Mouse (Mus musculus): ENCODE data around the gene Gabpb1.
"Not testable (repeated sequence)": the region's sequence is repeated elsewhere in the genome, so short reads cannot be mapped to it uniquely, and the experiment has no call there.

Gabpb1 gene

GRCm38 (mm10) chr2:126640298-126640697 is 35.8 kb downstream of the Gabpb1 start:
- no peak for DNase-seq (ENCODE audit: low read depth, low spot score)

DNA sequence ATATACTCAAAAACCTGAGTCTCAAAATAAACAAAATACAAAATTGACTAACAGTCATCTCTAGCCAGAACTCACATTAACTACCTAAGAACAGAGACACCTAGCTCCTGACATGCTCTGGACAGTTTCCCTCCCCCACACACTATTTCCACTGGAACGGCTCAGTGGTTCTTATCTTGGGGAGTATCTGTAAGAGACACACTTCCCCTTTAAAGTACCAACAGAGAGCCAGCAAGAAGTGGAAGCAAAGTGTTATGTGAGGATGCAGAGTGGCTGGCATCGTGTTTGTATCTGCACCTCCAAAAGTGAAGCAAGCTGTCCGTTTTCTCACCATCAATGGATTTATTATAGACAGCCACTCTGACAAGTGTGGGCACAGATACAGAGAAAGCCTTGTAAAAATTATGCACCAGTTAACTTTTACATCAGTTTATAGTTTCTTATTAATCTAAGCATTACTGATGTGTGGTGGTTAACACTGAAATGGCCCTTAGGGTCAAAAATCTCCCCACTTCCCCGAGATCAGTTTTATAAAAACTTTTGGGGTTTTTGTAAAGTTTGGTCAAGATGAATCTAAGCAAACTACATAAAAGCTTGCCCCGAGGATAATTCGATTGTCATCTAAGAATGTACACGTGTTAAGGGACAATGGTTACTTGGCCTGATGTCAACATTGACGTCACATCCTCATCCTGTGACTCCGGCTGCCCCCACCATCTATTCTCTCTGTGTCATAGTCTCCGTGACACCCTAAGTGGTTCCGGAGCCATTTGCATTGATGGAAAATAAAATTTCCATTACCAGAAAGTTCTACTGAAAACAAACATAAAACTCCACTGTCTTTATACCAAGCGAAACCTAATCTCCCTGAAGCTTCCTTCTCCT is 40.0 kb downstream of the Gabpb1 start:
- DNase-seq (ENCODE audit: low read depth, low spot score) = peak; percentile 28

DNA sequence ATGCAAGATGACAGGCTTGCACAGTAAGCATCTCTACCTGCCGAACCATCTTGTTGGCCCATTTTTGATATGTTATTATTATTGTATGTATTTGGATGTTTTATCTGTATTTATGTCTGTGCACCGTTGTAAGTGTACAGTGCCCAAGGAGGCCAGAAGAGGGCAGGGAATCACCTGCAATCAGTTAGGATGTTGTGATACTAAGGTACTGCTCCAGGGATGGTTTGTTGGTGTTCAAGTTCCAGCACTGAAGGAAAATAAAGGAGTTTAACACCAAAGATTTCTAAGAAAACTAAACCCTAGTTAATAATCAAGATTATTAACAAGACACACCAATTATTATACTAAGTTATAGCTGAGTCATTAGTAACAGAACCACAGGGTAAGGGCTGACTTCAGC is 43.0 kb downstream of the Gabpb1 start:
- no peak for DNase-seq (ENCODE audit: low read depth, low spot score)

DNA sequence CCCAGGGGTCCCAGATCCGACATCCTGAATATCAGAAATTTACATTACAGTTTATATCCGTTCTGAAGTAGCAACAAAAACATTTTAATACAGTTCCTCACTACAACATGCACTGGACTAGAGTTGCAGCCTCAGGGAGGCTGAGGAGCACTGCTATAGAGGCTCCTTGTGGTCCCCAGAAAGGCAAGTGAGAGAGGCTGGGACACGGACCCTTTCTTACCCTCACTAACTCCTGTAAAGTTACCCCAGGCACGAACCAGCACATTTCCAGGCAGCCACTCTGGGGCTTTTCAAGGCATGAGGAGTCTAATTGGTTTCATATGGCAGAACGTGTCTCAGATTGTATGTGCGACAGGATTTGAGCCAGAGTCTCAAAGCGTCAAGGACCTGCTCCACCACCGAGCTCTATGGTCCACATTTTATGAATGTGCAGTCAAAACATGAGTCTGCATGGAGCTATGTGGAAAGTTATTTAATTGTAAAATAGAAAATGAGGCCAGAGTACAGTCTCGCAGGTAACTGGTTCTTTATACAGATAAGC is 47.6 kb downstream of the Gabpb1 start:
- no peak for DNase-seq (ENCODE audit: low read depth, low spot score)

GRCm38 (mm10) chr2:126623138-126623537 is 53.0 kb downstream of the Gabpb1 start:
- DNase-seq (ENCODE audit: low read depth, low spot score) = no peak

GRCm38 (mm10) chr2:126622455-126622854 is 53.7 kb downstream of the Gabpb1 start:
- DNase-seq (ENCODE audit: low read depth, low spot score) = no peak

DNA sequence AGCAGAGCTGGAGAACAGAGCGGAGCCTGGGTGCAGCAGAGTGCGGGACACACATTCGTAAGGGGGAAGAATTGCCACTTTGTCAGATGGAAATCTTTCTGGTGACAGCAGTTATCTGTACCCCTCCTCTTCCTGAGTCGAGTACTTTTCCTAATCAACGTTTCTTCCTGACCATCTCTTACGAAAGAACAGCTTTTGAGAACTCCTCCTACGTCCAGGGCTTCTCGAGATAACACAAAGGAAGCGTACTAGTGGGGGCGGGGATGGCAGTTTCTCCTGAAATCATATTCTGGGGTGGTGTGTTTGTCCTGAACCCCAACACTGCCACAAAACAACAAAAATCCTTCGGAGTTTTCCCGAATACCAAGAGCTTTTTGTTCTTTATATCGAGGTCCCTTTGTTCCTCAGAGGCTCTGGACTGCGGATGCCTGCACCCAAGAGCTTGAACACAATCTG is 56.9 kb downstream of the Gabpb1 start, which contains the start of gene Hdc:
Gene Hdc (minus strand): TSS at position 51 of the 456 bp plus-strand sequence.
- no peak for DNase-seq (ENCODE audit: low read depth, low spot score)

DNA sequence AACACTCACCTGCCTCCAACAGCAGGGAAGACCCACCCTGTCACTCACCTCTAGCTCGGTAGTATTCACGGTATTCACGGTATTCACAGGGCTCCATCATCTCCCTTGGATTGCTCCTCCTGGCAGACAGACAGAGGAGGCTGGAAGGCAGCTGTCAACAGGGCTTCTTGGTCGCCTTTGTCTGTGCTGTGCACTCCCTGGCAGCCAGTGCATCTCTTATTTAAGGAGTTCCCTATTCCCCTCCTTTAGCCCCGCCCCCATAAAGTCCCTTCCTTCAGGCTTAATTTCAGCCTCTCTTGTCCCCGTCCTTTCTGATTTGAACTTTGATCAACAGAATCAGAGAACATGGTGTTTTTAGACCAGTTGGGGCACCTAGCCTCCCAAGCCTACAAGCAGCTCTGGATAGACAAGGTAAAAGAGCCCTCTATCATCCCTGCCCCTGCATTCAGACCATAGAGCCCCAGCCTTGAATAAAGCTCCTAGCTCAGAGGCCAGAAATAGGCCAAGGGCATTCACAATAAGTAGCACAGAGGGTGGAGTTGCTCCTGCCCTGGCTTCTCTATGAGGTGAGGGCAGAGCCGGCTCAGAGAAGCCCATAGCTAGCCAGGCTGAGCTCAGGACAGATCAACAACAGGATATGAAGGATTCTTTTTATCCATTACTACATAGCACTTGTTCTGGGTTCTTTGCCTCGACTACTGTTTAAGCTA is 57.5 kb downstream of the Gabpb1 start:
- no peak for DNase-seq (ENCODE audit: low read depth, low spot score)

DNA sequence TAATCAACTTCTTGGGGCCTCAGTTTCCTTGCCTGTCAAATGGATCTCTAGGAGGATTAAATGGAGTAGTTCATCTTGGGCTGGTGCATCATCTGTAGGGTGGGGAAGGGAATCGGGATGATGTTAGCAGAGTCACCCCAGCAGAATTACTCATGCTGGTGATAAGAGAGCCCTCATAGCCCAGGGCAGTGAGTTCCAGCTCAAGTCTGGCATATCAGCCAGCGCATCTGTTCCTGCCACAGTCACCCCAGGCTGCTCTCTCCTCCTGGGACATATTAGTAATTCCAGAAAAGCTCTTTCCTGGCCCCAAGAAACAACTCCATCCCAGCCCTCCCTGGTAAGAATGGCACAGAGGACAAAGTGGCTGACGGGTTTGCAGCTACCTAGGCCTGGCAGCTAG is 60.8 kb downstream of the Gabpb1 start:
- no peak for DNase-seq (ENCODE audit: low read depth, low spot score)

DNA sequence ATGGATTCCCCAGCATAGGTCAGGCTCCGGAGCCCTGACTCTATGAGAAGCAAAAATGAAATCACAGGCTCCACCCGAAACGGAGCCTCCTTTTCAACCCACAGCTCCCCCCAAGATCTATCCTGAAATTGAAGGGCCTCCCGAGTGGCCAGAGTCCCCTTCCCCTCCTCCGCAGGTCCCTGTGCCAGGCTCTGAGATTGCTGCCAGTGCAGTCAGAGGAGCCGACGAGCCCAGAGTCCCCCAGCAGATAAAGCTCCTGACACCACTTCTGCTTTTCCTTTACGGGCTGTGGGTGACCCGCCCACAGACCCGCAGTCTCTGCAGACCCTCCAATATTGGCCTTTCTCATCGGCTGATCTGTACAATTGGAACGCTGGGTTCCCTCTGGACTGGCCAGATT is 66.5 kb downstream of the Gabpb1 start:
- DNase-seq (ENCODE audit: low read depth, low spot score) = not testable (repeated sequence)

DNA sequence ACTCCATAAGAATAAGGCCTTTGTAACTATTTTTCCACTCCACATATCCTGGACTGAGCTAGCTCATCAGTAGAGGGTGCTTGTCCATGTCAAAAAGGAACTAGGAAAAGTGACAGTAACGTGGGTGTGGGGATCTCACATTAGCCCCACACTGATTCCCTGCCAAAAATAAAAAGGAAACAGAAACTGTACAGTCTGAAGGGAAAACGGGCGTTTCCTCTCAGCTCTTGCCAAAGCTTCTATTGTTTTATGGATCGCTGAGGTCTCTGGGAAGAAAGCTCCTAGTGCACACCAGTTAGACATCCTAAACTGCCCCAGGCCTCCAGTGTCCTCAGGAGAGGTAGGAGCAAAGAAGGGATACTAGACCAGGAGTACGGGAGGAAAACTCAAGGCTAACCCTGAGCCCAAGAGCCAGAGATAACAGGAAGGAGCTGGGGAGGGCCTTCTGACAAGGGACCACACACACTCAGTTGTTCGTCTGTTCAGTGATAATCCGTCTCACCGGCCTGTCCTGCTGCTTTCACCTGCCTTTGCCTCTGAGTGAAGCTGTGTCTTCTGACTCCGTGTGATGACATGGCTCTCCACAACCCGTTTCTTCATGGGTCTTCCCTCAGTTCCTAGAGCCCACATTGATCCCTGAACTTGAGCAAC is 68.5 kb downstream of the Gabpb1 start:
- peak; percentile 31 for DNase-seq (ENCODE audit: low read depth, low spot score)

DNA sequence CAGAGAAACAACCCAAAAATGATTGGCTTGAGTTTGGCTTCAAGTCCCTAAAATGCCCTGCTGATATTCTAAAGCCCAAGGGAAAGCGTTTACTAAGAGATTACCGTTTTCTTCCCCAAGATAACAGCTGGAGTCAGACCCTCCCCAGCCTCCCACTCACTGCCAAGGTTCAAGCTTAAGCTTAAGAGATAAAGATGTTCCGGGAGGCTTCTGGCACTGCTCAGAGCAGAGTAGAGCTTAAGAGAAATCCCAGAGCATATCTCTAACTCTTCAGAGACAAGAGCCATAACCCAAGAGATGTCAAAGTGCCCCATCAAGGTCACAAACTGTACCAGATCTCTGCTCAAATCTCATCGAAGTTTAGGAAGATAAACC is 69.5 kb downstream of the Gabpb1 start:
- DNase-seq (ENCODE audit: low read depth, low spot score) = no peak

GRCm38 (mm10) chr2:126606061-126606687 is 70.0 kb downstream of the Gabpb1 start:
- DNase-seq (ENCODE audit: low read depth, low spot score) = no peak

GRCm38 (mm10) chr2:126601918-126602600 is 74.1 kb downstream of the Gabpb1 start:
- DNase-seq (ENCODE audit: low read depth, low spot score) = no peak

DNA sequence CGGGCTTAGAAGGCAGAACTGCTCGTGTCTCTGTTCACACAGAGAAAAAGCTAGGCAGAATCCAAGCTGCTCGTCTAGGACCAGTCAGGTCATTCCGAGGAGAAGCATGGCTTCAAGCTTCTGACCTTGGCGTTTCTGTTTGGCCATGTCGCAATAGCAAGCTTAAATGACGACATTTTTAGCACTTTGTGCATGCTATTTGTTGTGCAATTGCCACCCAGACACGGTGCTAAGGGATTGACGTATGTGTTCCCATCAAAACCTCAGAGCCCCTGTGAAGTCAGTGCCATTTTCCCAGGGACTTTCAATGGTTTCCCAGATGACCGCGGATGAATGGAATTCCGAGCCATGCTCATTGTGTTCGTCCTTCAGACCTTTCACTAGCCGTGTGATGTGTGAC is 75.6 kb downstream of the Gabpb1 start:
- no peak for DNase-seq (ENCODE audit: low read depth, low spot score)

- DNase-seq (ENCODE audit: low read depth, low spot score) = no peak
These were observed 77.1 kb downstream of the Gabpb1 start for GRCm38 (mm10) chr2:126599005-126599404.

DNA sequence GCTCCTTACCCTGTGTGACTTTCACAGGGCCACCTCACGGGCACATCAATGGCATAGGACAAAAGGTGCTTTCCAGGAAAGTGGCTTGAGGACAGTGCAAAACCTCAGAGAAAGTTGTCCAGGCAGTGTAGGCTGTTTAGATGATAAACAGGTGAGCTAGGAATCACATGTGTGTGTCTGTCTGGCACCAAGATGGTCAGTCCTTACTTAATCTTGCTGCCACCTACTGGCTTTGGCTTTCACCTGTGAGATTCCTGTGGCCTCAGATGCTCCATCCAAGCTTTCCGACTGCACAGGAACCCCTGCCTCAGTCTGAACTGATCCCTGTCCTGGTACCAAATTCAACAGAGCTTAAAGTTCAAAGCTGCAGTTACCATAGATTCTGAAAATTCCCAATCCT is 77.8 kb downstream of the Gabpb1 start:
- no peak for DNase-seq (ENCODE audit: low read depth, low spot score)

DNA sequence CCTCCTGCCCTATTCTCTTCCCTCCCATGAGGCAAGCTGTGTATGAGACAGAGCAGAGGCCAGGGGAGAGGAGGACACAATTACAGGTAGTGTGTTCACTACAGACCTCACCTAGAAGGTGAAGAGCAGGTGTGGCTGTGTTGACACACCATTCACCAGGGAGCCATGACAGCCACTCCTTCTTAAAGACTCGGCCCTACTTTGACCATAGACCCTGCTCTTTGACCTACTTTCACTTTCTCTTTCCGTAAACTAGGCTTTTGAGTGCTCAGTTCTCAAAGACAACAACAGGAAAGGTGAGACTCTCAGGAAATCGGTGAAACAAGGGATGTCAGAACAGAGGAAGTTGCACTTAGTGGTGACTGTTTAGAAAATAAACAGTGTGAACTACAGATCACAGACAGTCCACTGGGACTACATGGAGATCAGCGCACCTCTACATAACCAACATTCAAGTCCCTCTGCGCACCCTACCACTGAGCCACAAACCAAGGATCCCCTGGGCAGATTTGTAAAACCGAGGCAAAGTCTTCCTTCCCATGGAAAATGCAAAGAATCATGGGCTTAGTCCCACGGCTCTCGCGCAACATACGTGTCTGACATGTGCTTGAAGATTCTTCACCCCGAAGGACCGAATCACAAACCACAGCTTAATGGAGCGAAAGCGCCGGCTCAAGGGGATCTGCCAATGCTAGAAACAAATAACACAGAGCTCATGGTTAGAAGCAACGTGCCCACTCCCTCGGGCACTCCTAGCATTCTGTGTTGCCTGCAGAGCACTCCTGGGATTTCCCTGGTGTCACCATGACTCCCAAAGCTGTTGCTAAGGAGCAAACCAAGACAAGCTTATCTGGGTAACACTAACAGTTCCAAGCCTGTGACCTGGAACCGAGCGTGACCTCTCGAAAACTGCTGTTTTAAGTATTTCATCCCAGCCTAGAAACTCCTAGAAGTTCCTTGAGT is 78.6 kb downstream of the Gabpb1 start:
- no peak for DNase-seq (ENCODE audit: low read depth, low spot score)

- no peak for DNase-seq (ENCODE audit: low read depth, low spot score)
These were observed 79.6 kb downstream of the Gabpb1 start for GRCm38 (mm10) chr2:126596347-126597072.

Data from skeletal muscle tissue, adult 2 months (tissue).